Mouse (Mus musculus) erythroblast, adult 5-6 weeks (primary cell): Measurements from ENCODE around the gene Babam1. TPM values are rescaled to one million over a fixed set of nuclear protein-coding genes. Genes with fewer than 3 reads are reported as not detected.

Source experiments
- ATAC-seq: replicated peaks from 2 replicates; pipeline ENCODE4 v1.8.0; 2016; ENCODE audit warnings: moderate number of reproducible peaks, mild to moderate bottlenecking, moderate TSS enrichment, inconsistent platforms; ENCODE audit not compliant: poor library complexity, low FRiP score, severe bottlenecking
- total RNA-seq, 2 experiments: library from RNA; stranded (forward) in 1 of 2; stranded (reverse) in 1 of 2; fragments of 150-400 nt in 1 of 2; fragments of 200-764, 138-1000 nt in 1 of 2; gene quantifications; 2 replicates each; pipeline versions ENCODE4 v1.2.3 to v1.2.4; 2015 to 2017; ENCODE audit warnings: low replicate concordance in 2 of 2

The Babam1 gene
- 31.9 and 60.8 TPM in 2 replicates for total RNA-seq (2015; ENCODE audit: low replicate concordance)
- 29.0 and 35.2 TPM in 2 replicates for total RNA-seq (2017; ENCODE audit: low replicate concordance)

DNA sequence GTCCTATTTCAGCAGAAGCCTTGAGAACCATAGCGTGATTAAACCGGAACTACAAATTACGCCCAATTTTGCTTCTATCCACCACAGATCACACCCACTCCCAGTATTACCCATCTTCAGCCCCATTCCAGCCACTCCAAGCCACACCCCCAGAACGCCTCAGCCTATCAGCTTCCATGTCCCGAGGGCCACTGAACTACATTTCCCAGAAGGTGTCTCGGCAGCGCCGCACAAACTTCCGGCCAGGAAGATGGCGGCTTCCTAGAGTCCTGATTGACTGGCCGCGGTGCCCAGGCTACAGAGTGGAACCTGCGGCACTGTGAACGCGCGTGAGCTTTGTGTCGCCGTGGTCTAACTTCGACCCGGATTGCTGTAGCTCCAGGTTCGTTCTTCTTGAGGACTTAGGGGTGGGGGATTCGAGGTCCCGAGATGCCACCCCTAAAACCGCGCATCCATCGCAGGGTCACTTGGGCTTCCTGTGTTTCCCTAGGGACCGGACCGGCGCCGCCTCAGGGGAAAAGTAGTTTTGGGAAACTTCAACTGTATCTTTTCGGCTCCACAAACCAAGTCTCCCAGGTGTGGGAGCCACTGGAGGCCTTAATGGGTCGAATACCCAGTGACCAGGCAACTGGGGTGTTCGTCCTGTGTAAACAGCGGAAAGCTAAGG is at the start of gene Babam1:
TSS of gene Babam1 (plus strand) at position 223 of the 667 bp plus-strand sequence.
- peak; percentile 98 for ATAC-seq

GRCm38 (mm10) chr8:71351117-71351516 is 45.5 kb upstream of the Babam1 start:
- ATAC-seq: no peak

- ATAC-seq: no peak
These were observed 45.1 kb upstream of the Babam1 start for GRCm38 (mm10) chr8:71351520-71351919.

- no peak for ATAC-seq
These were observed 38.6 kb upstream of the Babam1 start for GRCm38 (mm10) chr8:71358026-71358425.

DNA sequence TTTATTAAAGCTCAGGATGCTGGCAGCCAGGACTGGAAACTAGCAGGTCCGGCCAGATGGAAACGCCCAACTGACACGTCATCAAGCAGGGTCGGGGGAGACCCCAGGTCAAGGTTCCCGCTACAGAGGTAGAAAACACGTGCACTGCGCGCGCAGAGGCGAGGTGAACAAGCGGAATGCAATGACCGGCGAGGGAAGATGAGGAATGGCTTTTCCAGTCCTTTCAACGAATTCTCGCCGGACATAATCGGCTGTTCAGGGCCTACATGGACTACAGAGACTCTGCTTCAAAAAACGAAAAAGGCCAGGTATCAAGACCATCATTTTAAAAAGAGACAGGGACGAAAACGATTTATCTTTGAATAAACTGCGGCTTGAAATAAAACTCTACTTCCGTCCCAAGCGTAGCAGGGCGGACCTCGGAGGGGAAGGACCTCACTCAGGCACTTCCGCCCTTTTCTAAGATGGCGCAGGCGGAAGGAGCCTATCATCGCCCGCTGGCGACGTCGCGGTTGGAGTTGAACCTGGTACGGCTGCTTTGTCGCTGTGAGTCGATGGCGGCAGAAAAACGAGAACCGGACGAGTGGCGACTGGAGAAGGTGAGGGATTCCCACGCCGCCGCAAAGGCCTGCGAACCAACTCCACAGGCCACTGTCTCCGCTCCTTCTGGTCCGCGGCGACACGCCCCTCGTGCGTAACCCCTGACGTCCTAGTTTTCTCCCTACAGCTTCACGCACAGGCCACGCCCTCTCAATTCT is 29.7 kb upstream of the Babam1 start, which contains the start of gene Use1:
TSS of gene Use1 (plus strand) at position 78 of the 758 bp plus-strand sequence.
- peak; percentile 82 for ATAC-seq

DNA sequence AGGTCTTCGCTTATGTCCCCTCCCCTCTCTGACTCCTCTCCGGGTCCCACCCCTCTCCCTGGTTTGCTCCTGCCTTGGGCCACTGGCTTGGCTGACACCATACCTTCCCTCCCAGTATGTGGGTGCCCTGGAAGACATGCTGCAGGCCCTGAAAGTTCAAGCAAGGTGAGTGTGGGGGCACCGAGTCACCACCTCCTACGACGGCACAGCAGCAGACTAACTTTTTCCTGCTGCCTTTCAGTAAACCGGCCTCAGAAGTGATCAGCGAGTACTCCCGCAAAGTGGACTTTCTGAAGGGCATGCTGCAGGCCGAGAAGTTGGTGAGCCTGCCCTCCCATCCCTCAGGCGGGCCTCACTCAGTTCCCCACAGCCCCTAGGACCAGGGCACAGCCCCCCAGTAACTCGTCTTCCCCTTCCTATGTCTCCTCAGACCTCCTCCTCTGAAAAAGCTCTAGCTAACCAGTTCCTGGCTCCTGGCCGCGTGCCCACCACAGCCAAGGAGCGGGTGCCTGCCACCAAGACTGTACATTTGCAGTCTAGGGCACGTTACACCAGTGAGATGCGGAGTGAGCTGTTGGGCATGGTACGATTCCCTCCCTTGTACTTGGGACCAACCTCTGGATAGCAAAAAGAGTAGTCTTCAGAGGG is 29.0 kb upstream of the Babam1 start:
- no peak for ATAC-seq

DNA sequence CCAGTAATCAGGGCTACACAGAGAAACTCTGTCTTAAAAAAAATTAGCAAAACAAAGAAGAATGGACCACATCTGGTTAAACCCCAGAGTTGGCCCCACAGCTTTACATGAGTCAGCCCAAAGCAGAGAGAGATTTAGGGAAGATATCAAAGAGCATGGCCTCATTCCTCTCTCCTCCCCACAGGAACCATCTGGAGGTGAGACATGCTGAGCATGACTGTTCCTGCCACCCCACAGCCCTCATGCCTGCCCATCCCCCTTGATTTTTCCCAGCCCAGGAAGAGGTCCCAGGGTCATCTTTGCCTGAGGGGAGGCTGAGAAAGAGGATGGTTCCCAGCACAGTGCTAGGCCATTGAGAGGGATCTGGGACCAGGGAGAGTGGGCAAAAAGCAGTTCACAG is 28.3 kb upstream of the Babam1 start:
- ATAC-seq: no peak

DNA sequence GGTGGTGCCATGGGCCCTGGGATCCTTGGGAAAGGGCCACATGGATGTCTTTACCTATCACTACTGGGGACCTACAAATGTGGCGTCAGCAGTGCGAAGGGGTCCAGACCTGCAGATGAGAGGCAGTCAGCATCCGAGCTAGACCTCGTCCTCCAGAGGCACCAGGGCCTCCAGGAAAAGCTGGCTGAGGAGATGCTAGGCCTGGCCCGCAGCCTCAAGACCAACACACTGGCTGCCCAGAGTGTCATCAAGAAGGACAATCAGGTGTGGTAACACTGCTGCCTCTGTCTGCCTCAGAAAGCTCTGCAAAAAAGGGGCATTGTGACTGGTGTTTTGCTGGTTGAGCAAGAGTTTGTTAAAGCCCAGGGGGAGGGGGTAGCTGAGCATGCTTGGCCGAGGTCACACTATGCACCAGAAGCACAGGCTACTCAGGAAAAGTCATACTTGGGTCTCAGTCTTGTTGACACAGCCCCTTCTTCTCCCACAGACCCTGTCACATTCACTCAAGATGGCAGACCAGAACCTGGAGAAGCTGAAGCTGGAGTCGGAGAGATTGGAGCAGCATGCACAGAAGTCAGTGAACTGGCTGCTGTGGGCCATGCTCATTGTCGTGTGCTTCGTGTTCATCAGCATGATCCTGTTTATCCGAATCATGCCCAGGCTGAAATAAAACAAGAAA is 27.5 kb upstream of the Babam1 start:
- ATAC-seq: no peak

- no peak for ATAC-seq
These were observed 25.9 kb upstream of the Babam1 start for GRCm38 (mm10) chr8:71370711-71371235.

GRCm38 (mm10) chr8:71371236-71371848 is 25.3 kb upstream of the Babam1 start, which contains the start of gene Ocel1:
Gene Ocel1, plus strand, starts transcription at chr8:71371298.
- ATAC-seq: peak; percentile 84

DNA sequence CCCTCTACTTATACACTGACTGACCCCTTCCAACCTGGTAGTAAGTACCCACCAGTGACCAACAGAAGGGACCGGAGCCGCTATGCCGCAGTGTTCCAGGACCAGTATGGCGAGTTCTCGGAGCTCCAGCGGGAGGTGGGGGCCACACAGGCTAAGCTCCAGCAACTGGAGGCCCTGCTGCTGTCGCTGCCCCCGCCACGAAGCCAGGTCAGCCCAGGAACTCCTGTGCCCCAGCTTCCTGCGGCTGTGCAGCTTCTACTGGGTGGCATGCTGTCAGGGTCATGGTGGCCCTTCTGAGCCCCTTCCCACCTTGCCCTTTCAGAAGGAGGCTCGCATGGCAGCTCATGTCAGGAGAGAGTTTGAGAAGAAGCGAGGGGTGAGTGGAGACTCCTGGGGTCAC is 24.2 kb upstream of the Babam1 start:
- ATAC-seq: no peak

GRCm38 (mm10) chr8:71373000-71373399 is 23.7 kb upstream of the Babam1 start:
- no peak for ATAC-seq

GRCm38 (mm10) chr8:71374616-71375206 is 21.9 kb upstream of the Babam1 start:
- ATAC-seq: no peak

DNA sequence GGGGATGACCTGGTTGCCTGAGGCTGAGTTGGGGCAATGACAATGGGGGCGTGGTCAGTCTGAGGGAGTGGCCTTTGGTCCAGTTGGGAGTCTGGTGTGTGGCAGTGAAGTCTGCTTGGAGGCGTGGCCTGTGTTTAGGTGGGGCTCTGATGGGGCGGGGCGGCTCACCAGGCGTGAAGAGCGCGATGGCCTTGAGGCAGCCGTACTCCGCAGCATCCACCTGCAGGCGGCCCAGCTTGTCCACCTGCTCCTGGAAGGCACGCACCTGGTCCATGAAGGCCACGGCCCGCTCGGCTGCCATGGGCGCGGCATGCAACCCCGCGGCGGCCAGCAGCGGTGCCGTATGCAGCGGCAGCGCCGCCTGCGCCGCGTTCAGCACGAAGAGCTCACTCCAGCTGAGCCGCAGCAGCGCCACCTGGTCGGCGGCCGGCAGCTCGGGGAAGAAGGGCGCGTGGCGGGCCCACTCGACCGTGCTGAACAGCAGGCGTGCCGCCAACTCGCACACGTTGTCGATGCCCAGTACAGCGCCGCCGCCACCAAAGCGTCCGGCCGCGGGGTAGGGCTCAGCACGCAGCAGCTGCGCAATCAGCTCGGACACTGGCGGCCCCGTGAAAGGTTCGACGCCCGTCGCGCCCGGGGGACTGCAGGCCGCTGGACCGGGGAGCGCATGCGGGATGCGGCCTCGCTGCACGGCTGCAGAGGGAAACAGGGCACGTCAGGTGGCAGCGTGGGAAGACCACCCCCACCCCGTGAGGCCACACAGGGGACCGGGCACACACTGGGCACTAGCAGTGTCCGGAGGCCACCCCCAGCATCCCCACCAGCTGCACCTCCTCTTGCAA is 20.9 kb upstream of the Babam1 start:
- no peak for ATAC-seq

GRCm38 (mm10) chr8:71376423-71377030 is 20.1 kb upstream of the Babam1 start:
- no peak for ATAC-seq

GRCm38 (mm10) chr8:71379008-71379407 is 17.7 kb upstream of the Babam1 start:
- no peak for ATAC-seq

DNA sequence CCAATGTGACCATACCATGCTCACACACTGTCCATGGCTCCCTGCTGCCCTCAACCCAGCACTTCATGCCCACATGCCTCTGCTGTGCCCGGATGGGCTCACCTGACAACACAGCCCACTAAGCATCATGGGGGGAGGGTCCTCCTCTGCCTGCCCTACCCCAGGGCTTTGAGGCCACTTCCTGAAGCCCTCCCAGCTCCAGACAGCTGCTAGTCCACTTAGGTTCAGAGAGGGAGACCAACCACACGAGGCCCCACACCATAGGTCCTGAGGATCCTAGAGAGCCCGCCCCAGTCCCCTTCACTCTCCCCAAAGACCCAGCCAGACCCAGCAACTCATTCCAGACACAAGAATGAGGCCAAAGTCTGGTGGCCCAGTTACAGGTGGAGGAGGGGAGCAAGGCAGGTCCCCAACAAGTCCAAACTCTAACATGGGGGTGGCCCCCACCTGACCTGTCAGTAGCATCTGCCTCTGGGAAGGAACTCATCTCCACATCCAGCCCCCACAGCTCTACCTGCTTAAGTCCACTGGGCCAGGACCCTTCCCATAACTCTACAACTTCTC is 17.1 kb upstream of the Babam1 start:
- no peak for ATAC-seq
